Mouse (Mus musculus): ENCODE results near the gene Olfr303. TPM values are rescaled to one million over a fixed set of nuclear protein-coding genes. Genes with fewer than 3 reads are reported as not detected.
"Not testable (repeated sequence)": the region's sequence is repeated elsewhere in the genome, so short reads cannot be mapped to it uniquely, and the experiment has no call there.

The Olfr303 gene
- total RNA-seq (2021): not detected

DNA sequence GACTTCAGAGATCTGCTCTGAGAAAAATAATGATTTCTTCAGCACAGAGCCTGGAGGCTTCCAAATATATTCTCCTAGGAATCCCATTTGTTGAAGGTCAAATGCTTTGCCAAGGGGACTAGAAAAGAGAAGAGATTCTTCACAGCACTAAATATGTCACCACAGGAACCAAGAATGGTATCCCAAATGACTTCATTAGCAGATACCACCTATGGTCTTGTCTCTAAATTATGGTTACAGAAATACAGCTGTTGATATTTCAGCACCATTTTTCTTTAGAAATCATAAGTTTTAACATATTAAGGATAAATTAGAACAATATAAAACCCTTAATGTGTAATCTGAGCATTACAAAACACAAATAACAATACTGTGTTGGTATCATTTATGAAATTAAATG, at the start of gene Olfr303:
Gene Olfr303 (minus strand): TSS at position 101 of the 400 bp plus-strand sequence.
- intact Hi-C loops (cut with DNase I): loop anchor here (10.0 kb wide), 1 partner anchor 57 kb away; the partner anchor contains the start of gene Olfr299
- DNase-seq (ENCODE audit: low spot score in 2 of 2): no peak

DNA sequence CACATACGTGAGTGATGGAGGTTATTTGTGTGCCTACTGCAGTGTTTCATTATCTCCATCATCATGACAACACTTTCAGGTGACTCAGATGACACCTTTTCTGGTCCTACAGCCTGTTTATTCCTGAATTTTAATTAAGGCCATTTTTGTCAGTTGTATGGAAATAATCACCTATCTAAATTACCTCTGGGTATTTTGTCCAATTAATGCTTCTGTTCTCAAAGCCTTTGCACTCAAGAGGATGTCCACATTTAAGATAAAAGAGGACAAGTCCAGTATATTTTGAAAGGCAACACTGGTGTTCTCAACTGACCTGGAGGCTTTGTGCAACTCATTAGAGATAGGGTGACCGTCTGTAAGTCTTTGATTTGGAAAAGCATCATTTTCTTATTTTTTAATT, 6.0 kb upstream of the Olfr303 start, which contains the start of gene Olfr301:
Gene Olfr301 (plus strand): TSS at position 301 of the 400 bp plus-strand sequence.
- intact Hi-C loops (cut with DNase I): no loop called here

DNA sequence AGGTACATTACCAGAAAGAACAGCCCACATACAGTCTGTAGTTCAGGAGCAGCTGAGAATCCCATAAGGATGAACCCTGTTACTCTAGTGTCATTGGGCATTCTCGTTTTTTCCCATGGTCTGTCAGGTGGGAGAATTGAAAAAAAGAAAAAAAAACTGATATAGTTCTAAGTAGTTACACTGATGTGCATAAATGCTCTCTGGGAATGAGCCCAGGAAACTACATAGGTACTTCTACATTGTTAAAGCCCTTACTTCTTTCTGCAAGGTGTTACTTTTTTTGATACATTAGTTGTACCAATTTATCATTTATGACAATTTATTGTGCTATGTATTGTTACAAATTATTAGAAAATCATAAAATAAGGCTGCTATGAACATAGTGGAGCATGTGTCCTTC, 11.0 kb downstream of the Olfr303 start, which contains the start of gene Olfr304:
Gene Olfr304 (minus strand): TSS at position 101 of the 400 bp plus-strand sequence.
- intact Hi-C loops (cut with DNase I): no loop called here
- no peak for DNase-seq (ENCODE audit: low spot score in 2 of 2)

More for the DNA sequence above, 6.0 kb upstream of the Olfr303 start, which contains the start of gene Olfr301:
- no peak for DNase-seq (ENCODE audit: low spot score in 2 of 2)

DNA sequence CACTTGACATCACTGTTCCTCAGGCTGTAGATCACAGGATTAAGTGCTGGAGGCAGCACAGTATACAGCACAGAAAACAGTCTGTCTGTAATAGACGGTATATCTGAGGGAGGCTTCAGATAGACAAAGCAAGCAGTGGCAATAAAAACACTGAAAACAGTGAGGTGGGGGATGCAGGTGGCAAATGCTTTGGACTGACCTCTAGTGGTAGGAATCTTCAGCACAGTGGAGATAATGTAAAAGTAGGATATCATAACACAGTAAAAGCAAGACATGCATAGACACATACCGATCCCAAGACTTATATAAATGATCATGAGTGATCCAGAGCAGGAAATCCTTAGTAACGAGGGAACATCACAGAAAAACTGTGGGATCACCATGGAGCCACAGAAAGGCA, 11.8 kb downstream of the Olfr303 start:
- intact Hi-C loops (cut with DNase I): no loop called here
- DNase-seq (ENCODE audit: low spot score in 2 of 2): no peak

DNA sequence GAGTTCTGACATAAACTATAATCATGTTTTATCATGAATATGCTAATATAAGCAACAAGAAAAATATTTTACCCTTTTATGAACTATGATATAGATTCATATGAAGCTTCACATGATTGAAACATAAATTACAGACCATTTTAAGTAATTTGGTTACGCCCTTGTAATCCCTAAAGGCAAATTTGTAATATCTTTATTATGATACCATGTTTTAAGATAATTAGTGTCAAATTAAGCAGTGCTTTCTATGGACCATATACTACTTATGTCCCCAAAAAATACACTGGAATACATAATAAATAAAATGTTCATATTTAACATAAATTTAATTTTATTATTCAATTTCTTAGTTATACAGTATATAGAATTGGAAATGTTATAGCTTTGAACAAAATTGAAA, 30.8 kb downstream of the Olfr303 start, which contains the start of gene Olfr305:
Gene Olfr305 (minus strand): TSS at position 101 of the 400 bp plus-strand sequence.
- intact Hi-C loops (cut with DNase I): no loop called here
- no peak for DNase-seq (ENCODE audit: low spot score in 2 of 2)

DNA sequence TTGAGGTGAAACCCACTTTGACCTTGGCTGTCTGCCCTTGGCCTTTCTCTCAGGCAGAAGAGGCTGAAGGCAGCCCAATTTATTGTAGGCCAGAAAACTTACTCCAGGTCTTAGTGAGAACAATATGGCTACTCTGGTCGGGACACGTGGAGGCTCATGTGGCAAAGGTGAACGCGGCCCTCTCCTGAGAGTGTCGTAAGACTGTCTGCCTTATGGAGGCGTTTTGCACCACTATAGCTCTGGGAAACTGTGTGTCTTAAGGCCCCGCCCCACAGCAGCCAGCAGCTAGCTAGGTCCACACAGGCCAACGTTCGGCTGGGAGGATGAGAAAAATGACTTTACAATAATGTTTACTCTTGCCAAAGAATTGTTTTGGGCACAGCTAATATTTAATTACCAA, 51.3 kb downstream of the Olfr303 start:
- DNase-seq (ENCODE audit: low spot score in 2 of 2); intact Hi-C loops (cut with DNase I): not testable (repeated sequence)

DNA sequence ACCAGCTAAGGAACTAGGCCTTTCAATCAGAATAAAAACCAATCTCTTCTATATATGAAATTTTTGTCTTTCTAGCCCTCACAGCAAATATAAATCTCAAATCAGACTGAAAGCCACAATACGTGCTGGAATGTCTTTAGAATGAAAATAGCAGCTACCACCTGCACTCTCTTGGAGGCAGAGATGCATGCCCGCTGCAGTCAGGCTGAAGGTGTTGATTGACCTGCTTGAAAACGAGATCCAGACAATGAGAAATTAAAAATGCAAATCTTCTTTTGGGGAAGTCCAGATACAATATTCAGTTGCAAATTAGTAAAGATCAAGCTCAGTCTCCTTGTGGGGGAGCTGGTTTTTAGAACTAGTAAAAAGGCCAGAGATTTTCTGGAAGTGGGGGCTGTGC, 53.3 kb downstream of the Olfr303 start:
- no peak for DNase-seq (ENCODE audit: low spot score in 2 of 2)
- intact Hi-C loops (cut with DNase I): no loop called here

DNA sequence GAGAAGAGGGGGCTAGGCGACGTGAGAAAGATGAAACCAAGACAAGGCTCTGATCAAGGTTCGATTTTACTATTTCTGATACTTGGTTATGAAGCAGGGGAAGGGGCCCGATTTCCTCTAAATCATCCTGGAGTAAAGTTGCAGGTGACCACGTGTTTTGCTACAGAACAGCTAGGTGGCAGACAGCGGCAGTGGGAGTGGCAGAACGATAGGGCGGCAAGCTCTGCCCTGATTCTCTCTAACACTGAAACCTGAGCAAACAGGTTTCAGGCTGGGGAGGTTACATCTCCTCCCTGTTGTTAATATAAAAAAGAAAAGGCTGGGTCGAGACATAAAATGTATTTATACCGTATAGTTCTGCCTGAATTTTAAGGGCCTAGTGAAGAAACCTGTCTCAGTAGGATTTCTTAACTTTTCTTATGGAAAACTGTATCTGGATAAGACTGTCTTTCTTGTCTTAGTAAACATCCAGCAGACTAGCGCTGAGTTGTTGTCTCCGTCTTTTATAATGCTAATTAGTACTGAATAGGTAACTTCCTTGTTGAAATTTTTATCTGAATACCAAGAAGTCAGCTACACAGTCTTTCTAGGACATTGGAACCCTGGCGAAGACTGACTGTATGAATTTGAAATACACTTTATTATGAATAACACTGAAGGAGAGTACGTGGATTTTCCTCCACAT, 54.6 kb downstream of the Olfr303 start:
- intact Hi-C loops (cut with DNase I): no loop called here
- no peak for DNase-seq (ENCODE audit: low spot score in 2 of 2)

Other genes with a start within 250 kb of the Olfr303 start
- not detected for gene Vmn2r75, start 226.0 kb downstream of the Olfr303 start, total RNA-seq (2021)
- not detected for gene Vmn2r76, start 151.5 kb downstream of the Olfr303 start, total RNA-seq (2021)
- not detected for gene Olfr310, start 120.6 kb downstream of the Olfr303 start, total RNA-seq (2021)
- not detected for gene Olfr309, start 84.1 kb downstream of the Olfr303 start, total RNA-seq (2021)
- gene Olfr308, start 72.2 kb downstream of the Olfr303 start, total RNA-seq (2021): not detected
- gene Olfr307, start 60.2 kb downstream of the Olfr303 start, total RNA-seq (2021): not detected
- gene Olfr305, start 30.9 kb downstream of the Olfr303 start, total RNA-seq (2021): not detected
- gene Olfr304, start 11.1 kb downstream of the Olfr303 start, total RNA-seq (2021): not detected
- gene Olfr301, start 6.1 kb upstream of the Olfr303 start, total RNA-seq (2021): not detected
- not detected for gene Olfr299, start 62.1 kb upstream of the Olfr303 start, total RNA-seq (2021)
- not detected for gene Olfr298, start 94.7 kb upstream of the Olfr303 start, total RNA-seq (2021)
- not detected for gene Olfr297, start 122.2 kb upstream of the Olfr303 start, total RNA-seq (2021)
- not detected for gene Olfr295, start 186.1 kb upstream of the Olfr303 start, total RNA-seq (2021)
- not detected for gene Olfr294, start 218.9 kb upstream of the Olfr303 start, total RNA-seq (2021)